Mouse (Mus musculus) ovary, postnatal 36 days (tissue): ENCODE measurements around the gene 2210408I21Rik.

Experiments used
- DNase-seq: peaks from one replicate; pipeline ENCODE4 v3.0.0; 2022; ENCODE audit warnings: low spot score, mixed read lengths

Gene 2210408I21Rik

DNA sequence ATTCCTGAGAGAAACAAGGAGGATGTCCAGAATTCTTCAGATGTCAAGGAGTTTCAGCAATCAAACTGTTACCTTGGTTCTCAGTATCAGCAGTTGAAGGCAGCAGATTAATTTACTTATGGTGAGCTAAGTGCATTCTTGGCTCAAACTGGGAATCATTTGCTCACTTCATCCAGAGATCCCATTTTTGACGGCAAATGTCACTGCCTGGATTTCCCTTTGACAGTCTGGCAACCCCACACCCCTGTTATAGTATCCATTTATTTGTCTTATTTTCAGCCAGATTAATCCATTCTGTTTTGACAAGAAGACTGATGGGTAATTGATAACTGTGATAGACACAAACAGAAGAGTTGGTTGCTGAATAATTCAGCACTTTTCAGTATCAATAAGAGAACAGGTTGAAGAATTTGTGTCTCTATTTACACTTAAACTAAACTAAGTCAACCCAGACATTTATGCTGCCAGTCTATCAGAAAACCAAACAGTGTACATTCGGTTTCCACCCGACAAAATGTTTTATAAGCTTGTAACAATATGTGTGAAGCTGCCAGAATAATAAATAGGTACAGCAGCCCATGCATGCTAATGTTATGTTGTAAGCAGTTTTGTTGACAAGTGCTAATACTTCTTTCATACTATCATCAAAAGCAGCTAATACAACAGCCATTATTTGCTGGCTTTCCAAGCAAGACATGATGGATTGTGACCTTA lies 354.8 kb downstream of the 2210408I21Rik start:
- no peak for DNase-seq

DNA sequence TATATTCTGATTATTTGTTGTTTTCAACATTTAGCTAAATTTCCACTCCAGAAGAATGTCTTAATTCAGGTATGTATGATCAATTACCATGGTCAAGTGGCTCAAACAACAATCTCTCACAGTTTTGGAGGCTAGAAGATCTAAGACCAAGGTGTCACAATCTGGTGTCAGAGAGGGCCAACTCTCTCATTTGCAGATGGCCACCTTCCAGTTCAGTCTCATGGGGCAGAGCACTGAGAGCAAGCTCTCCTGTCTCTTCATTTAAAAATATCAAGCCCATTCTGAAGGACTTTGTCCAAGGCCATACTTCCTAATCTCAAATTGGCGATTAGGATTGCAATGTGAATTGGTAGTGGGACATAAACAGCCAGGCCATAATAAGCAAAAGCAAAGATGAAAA lies 378.7 kb downstream of the 2210408I21Rik start:
- DNase-seq: no peak

DNA sequence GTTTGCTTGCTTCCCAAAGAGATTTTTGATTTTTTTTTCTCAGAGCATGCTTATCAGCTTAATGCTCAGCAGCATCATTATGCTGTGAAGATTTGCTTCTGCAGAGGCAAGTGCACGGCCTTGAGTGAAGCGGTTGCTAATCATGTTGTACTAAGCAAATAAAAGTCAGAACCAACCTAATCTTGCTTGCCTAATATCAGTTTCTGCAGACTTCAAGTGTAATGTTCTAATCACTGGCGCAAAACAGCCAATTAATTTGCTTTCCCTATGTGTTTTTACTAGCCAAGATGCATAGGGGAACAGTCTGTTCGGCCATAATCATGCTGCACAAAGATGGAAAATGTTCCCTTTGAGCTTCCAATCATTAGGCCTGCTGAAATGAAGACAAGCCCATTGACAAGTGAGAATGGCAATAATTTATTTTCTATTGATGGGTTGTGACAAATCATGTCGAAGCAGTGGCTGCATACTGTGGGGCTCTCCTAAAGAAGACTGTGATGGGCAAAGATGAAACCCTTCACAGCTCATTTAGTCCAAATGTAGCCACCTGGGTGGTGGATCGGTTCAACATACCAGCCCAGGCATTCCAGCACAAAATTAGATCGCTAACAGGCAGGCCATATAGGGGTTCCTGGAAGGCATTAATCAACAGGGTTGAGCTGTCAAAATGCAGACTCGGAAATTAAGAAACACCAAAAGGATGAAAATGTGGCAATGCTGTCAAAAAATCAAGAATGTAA lies 393.8 kb downstream of the 2210408I21Rik start:
- no peak for DNase-seq

DNA sequence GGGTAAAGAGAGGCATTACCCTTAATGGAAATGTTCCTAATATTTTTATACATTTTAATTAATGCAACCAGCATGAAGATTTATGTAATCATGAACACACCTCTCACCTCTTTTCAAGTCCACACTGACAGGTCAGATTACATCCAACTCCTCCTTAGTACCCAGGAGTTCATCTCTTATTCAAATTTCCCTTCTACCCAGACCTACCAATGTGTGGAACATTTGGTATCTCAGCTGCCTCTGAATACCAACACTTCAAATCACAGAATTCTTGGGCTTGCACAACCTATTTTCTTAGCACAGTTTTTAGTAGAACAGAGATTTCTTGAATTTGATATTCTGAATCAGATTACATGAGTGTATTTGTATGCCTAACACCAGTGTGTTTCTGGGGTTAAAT lies 394.4 kb downstream of the 2210408I21Rik start:
- DNase-seq: no peak

DNA sequence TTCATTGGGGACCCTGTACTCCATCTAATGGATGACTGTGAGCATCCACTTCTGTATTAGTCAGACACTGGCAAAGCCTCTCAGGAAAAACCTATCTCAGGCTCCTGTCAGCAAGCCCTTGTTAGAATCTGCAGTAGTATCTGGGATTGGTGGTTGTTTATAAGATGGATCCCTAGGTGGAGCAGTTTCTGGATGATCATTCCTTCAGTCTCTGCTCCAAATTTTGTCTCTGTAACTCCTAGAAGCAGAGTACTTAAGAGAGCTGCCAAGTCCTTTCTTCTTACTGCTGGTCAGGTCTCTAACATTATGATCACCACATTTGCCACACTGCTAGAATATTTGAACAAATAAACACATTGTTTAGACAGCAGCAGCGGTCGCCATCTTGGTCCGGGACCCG lies 402.1 kb downstream of the 2210408I21Rik start:
- DNase-seq: no peak

DNA sequence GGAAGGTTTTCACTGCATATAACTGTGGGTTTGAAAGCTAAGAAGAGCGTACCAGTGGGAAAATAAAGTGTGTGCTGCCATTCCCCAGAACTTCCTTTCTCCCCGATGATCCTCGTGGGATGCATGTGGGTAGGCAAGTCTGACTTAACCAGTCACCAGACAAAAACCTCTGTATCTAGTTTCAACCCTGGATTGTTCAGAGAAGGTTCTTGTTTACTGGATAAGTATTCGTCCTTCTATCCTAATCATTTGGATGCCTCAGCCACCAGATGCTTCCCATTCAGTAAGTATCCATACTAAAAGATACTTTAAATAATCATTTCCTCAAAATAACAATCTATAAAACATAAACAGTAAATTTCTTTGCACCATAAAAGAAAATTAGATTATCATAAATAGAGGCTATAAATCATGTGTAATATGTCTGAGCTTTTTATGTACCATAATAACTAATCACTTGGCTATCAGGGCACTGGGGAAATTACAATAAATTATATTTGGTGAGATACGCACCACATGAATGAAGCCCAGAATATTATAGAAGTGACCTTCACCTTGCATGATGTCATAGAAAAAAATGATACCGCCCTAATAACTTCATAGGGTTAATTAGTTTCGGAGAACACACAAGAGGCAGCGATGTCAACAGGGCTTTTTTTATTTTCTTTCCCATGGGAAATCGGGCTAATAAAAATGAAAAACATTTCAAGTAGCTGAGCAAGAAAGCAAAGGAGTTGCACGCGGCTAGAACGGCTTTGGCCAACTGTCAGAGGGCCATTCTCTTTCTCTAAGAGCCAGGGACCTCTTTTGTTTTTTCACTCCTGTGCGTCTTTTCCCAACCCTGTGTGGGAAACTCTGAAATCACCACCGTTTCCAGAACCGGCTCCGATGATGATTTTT lies 412.4 kb downstream of the 2210408I21Rik start:
- DNase-seq: no peak

DNA sequence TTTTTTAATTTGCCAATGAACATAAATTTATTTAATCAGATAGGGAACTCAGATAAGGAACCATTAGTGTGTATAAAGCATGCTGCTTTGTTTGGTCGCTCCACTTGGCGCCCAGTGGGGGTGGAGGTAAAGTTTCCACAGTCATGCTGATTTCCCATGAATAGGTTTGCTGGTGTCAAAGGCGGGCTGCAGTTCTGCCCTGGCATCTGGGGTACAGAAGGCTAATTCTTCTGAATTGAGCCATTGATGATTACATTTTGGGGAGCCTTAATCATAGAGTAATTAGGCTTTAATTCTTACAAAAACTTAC lies 413.0 kb downstream of the 2210408I21Rik start:
- no peak for DNase-seq

DNA sequence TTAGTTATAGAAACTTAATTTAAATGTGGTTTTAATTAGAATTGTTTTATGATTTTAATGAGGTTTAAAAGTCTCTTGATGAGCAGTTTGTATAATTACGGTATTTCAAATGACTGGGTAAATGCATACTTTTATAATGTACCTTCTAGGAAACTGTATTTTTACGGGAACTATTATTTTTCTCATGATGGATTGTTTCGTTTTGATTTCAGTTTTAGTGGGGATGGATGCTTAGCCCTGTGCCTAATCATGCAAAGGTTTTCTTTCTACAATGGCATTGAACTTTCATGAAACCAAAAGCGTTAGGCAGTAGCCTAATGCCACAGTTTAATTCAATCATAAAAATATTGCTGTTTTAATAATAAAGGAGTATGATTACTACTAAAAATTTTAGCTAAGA lies 413.4 kb downstream of the 2210408I21Rik start:
- DNase-seq: no peak

DNA sequence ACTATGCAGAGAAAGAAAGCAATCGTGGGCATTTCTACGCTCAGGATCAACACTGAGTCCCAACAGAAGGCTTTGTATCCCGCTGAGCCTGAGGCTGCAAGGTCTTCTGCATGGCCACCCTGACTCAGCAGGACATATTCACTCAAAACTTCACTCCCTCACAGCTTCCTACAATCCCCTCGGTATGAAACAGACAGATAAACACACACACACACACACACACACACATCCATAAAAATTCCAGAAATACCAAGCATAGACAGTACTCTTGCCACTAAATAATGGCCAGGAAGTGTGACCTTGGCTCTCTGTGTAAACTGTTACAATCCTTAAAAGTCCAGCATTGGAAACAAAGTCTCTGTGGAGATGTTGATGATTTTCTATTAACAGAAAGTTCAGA lies 458.7 kb downstream of the 2210408I21Rik start:
- DNase-seq: no peak

DNA sequence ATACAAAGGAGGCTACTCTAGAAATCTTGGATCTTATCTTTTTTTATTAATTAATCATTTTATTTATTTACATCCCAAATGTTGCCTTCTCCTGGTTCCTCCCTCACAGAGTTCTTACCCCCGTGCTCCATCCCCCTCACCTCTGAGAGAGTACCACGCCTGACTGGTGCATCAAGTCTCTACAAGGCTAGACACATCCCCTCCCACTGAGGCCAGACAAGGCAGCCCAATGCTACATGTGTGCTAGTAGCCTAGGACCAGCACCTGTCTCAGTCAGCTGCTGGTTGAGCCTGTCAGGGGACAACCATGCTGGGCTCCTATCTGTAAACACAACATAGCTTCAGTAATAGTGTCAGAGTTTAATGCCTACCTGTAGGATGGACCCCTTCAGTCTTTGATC lies 480.0 kb downstream of the 2210408I21Rik start:
- DNase-seq: no peak
